Mouse (Mus musculus) midbrain, embryonic 13.5 days (tissue): ENCODE data around the gene Zfp488. TPM values are rescaled to one million over a fixed set of nuclear protein-coding genes. Genes with fewer than 3 reads are reported as not detected.

Experiments
- ATAC-seq: fragments of 200-750 bp; cut with Nextera tagmentation; 2 replicates; pipeline ENCODE4 v1.8.0; 2017; ENCODE audit warnings: mild to moderate bottlenecking, moderate TSS enrichment, moderate library complexity
- H3K27ac ChIP-seq: fragments of 300-500 bp; sonication (generic); 2 replicates; pipeline ENCODE4 v1.5.1; 2015; ENCODE audit warnings: inconsistent platforms, mild to moderate bottlenecking, moderate library complexity
- H3K27me3 ChIP-seq: fragments of 300-500 bp; sonication (generic); 2 replicates; pipeline ENCODE4 v1.6.1; 2015; ENCODE audit warnings: mild to moderate bottlenecking, inconsistent platforms
- H3K36me3 ChIP-seq: fragments of 300-500 bp; sonication (generic); 2 replicates; pipeline ENCODE4 v1.6.1; 2015; ENCODE audit warnings: mild to moderate bottlenecking, inconsistent platforms
- H3K4me1 ChIP-seq: fragments of 300-500 bp; sonication (generic); replicated peaks from 2 replicates; pipeline ENCODE4 v1.6.1; 2015; ENCODE audit warnings: inconsistent platforms
- H3K4me2 ChIP-seq: fragments of 300-500 bp; sonication (generic); replicated peaks from 2 replicates; pipeline ENCODE4 v1.6.1; 2015; ENCODE audit warnings: moderate library complexity, mild to moderate bottlenecking, inconsistent platforms
- H3K4me3 ChIP-seq: fragments of 300-500 bp; sonication (generic); replicated peaks from 2 replicates; pipeline ENCODE4 v1.5.1; 2015; ENCODE audit warnings: mild to moderate bottlenecking, inconsistent platforms
- H3K9ac ChIP-seq: fragments of 300-500 bp; sonication (generic); replicated peaks from 2 replicates; pipeline ENCODE4 v1.6.1; 2015; ENCODE audit warnings: mild to moderate bottlenecking, inconsistent platforms
- H3K9me3 ChIP-seq: fragments of 300-500 bp; sonication (generic); 2 replicates; pipeline ENCODE4 v1.6.1; 2016; ENCODE audit warnings: mild to moderate bottlenecking, inconsistent platforms
- WGBS: fragments of 180-500 bp; shearing (Covaris S2); methylation state at CpG from one replicate; pipeline ENCODE4 v1.1.7; 2015; 5-methylcytosine and 5-hydroxymethylcytosine counted together
- polyA plus RNA-seq: library from polyadenylated mRNA; unstranded; fragments of >200 nt; fragmentation: Nextera tagmentation; extraction: Ambion mirVana; gene quantifications from 2 replicates; pipeline ENCODE4 v1.2.1, GENCODE M21; 2015

The Zfp488 gene
- polyA plus RNA-seq, 1 experiment from 2014 or later = 0.46 TPM

- Histone ChIP-seq H3K4me3 (no peak overlapping the region), H3K4me1 (no peaks in the 10 kb centered on the region), H3K9ac (no peak overlapping the region), H3K9me3 (no peaks in the 10 kb centered on the region), H3K4me2 (no peak overlapping the region), H3K27me3 (no peaks in the 10 kb centered on the region), H3K36me3 (no peaks in the 10 kb centered on the region), H3K27ac (no peak overlapping the region)
- ATAC-seq = no peak
- 78% methylated on average over 5 of the region's 5 CpGs for WGBS
These were observed 36.3 kb downstream of the Zfp488 start for GRCm38 (mm10) chr14:33942222-33942621.

DNA sequence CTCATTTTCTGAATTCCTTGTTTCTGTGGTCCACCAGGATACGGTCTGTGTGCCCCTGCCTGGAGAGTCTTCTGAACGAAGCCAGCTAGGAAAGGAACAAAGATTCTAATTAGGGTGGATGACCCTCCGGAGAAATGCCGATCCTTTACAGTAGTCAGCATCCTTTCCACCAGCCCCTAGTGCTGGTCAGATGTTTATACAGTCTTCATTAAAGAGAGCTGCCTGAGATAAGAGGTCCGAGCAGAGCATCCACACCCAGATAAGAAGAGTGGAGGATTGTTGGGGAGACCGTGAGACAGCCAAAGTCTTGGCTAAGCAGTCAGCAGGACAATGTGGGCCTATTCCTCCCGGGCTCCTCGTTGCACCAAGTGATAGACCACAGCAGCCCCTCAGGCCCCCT, 37.8 kb downstream of the Zfp488 start, which contains the start of gene Gdf2:
Gene Gdf2, plus strand, starts transcription at position 301 of the 400 bp plus-strand sequence.
- Histone ChIP-seq H3K4me1 (no peaks in the 10 kb centered on the region), H3K9ac (no peak within 1 kb of the TSS), H3K4me3 (no peak within 1 kb of the TSS), H3K27ac (no peak within 1 kb of the TSS), H3K9me3 (no peaks in the 10 kb centered on the region), H3K4me2 (no peak within 1 kb of the TSS), H3K27me3 (no peaks in the 10 kb centered on the region), H3K36me3 (no peaks in the 10 kb centered on the region)
- no peak for ATAC-seq
- WGBS = 84% methylated on average over 8 of the region's 8 CpGs

DNA sequence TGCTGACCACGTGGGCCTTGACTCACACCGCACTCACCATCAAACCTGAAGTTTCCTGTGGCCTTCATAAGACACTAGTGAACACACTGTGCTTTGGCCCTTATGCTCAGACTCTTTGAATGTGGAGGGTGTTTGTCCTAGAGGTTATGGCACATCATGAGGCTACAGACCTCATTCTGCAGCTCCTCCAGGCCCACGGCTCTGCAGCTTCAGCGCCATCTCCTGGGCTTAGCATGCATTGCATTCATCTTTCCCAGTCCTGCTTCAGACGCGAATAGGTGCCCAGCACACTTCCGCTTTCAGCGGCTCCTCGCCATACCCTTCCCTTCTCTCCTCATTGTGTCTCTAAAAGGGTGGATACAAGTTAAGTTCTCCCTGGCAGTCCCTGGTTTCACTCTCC, 39.4 kb downstream of the Zfp488 start:
- ATAC-seq = 0 out of 2 replicates have a peak, but pooled peaks have one; percentile 52
- no peak overlapping the region for H3K4me3 ChIP-seq
- no peaks in the 10 kb centered on the region for H3K36me3 ChIP-seq
- WGBS = 34% methylated on average over 9 of the region's 9 CpGs
- no peak overlapping the region for H3K27ac ChIP-seq
- H3K27me3 ChIP-seq = no peaks in the 10 kb centered on the region
- peak overlapping the region; percentile 29; the same call in 1 of the 2 replicates for H3K4me2 ChIP-seq
- no peak overlapping the region for H3K9ac ChIP-seq
- H3K9me3 ChIP-seq = no peaks in the 10 kb centered on the region
- no peaks in the 10 kb centered on the region for H3K4me1 ChIP-seq

GRCm38 (mm10) chr14:33933778-33934317, 44.7 kb downstream of the Zfp488 start:
- 47% methylated on average over 5 of the region's 5 CpGs for WGBS
- Histone ChIP-seq H3K4me2 (no peak overlapping the region), H3K27me3 (peaks cover 15% of the 10 kb centered on the region; the same call in 1 of the 2 replicates), H3K4me3 (no peak overlapping the region), H3K9me3 (no peaks in the 10 kb centered on the region), H3K27ac (no peak overlapping the region), H3K4me1 (no peaks in the 10 kb centered on the region), H3K36me3 (no peaks in the 10 kb centered on the region), H3K9ac (no peak overlapping the region)
- peak; percentile 65 for ATAC-seq

GRCm38 (mm10) chr14:33932935-33933703, 45.4 kb downstream of the Zfp488 start:
- Histone ChIP-seq H3K27ac (no peak overlapping the region), H3K9me3 (no peaks in the 10 kb centered on the region), H3K36me3 (no peaks in the 10 kb centered on the region), H3K9ac (no peak overlapping the region), H3K4me2 (no peak overlapping the region), H3K4me3 (no peak overlapping the region), H3K4me1 (no peaks in the 10 kb centered on the region), H3K27me3 (peaks cover 15% of the 10 kb centered on the region; the same call in 1 of the 2 replicates)
- 67% methylated on average over 10 of the region's 10 CpGs for WGBS
- peak; percentile 64 for ATAC-seq

- Histone ChIP-seq H3K27me3 (peaks cover 20% of the 10 kb centered on the region; the same call in 1 of the 2 replicates), H3K27ac (no peak overlapping the region)
- WGBS = 63% methylated on average over 17 of the region's 17 CpGs
These were observed 46.7 kb downstream of the Zfp488 start for GRCm38 (mm10) chr14:33931853-33932252.

DNA sequence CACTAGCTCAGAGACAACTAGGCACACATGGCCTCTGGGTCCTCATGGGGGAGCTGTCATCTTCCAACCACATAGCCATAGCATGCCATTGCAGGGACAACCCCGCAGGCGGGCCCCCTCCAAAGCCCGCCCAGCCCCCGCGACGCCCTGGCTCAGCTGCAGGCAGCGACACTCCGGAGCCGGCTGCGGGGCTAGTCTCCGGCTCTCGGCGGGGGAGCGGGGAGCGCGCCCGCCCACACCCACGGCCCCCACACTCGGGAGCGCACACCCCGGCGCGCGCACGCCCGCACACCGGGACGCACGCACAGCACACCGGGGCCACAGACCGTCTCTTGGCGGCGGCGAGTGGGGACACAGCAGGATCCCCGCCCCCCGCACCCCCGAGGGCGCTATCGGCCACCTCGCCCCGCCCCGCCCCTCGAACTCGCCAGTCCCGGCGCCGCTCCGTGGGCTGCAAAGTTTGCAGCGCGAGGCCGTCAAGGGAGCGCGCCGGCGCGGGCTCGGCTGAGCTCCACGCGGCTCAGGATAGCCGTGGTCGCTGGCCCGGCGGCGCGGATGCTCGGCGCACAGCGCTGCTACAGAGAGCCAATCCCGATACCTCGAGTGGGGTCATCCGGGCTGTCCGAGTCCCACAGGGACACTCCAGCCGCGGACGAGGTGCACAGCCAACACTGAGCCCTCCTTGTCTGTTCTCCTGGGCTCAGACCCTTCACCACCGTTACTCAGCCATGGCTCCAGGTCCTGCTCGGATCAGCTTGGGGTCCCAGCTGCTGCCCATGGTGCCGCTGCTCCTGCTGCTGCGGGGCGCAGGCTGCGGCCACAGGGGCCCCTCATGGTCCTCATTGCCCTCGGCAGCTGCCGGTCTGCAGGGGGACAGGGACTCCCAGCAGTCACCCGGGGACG, 55.1 kb downstream of the Zfp488 start, which contains the start of gene Gdf10:
Gene Gdf10, plus strand, starts transcription at position 420 of the 903 bp plus-strand sequence.
- no peak within 1 kb of the TSS for H3K27ac ChIP-seq
- H3K9ac ChIP-seq = peak within 1 kb of the TSS; percentile 63
- H3K36me3 ChIP-seq = no peaks in the 10 kb centered on the region
- WGBS = under 1% methylated on average over 85 of the region's 85 CpGs
- H3K9me3 ChIP-seq = no peaks in the 10 kb centered on the region
- peak; percentile 84 for ATAC-seq
- peak within 1 kb of the TSS; percentile 96 for H3K4me2 ChIP-seq
- H3K27me3 ChIP-seq = peaks cover 79% of the 10 kb centered on the region
- H3K4me1 ChIP-seq = peaks cover 36% of the 10 kb centered on the region
- peak within 1 kb of the TSS; percentile 62 for H3K4me3 ChIP-seq

More at GRCm38 (mm10) chr14:33931853-33932252, 46.7 kb downstream of the Zfp488 start:
- Histone ChIP-seq H3K4me1 (no peaks in the 10 kb centered on the region), H3K9ac (no peak overlapping the region), H3K9me3 (no peaks in the 10 kb centered on the region), H3K36me3 (no peaks in the 10 kb centered on the region), H3K4me3 (no peak overlapping the region), H3K4me2 (no peak overlapping the region)
- ATAC-seq = no peak

GRCm38 (mm10) chr14:33922771-33923167, 55.8 kb downstream of the Zfp488 start:
- no peak for ATAC-seq
- Histone ChIP-seq H3K4me2 (peak overlapping the region; percentile 96), H3K9ac (peak overlapping the region; percentile 63), H3K4me3 (peak overlapping the region; percentile 62), H3K4me1 (peaks cover 36% of the 10 kb centered on the region), H3K9me3 (no peaks in the 10 kb centered on the region), H3K27ac (no peak overlapping the region), H3K27me3 (peaks cover 83% of the 10 kb centered on the region), H3K36me3 (no peaks in the 10 kb centered on the region)
- 8% methylated on average over 8 of the region's 8 CpGs for WGBS

- ATAC-seq = no peak
- no peak overlapping the region for H3K9ac ChIP-seq
- no peaks in the 10 kb centered on the region for H3K9me3 ChIP-seq
- H3K4me1 ChIP-seq = peaks cover 36% of the 10 kb centered on the region
- no peak overlapping the region; the same call in 1 of the 2 replicates for H3K4me2 ChIP-seq
- no peaks in the 10 kb centered on the region for H3K36me3 ChIP-seq
- no peak overlapping the region for H3K27ac ChIP-seq
- WGBS = 5% methylated on average over 14 of the region's 14 CpGs
- H3K27me3 ChIP-seq = peaks cover 77% of the 10 kb centered on the region
- no peak overlapping the region for H3K4me3 ChIP-seq
These were observed 57.6 kb downstream of the Zfp488 start for GRCm38 (mm10) chr14:33920727-33921559.
